ENCODE assay signal across 15 mouse cellular contexts in genomic region chr2:102252651-102253050, GRCm38 (mm10).
A peak's percentile ranks its signal among the peaks of the same experiment; 100 is the strongest.
DNase-seq lines count a peak whose midpoint lies in the region; ATAC-seq and TF ChIP-seq lines count a peak whose summit lies in the region.
"Had no signal": no experiment of that assay in that cellular context is flagged by ENCODE, and none has a peak within 500 bp of the region (broad histone marks: within the 10 kb centered on the region; RNA-seq: fewer than 3 reads in every experiment).

No protein-coding gene starts in this region.

- DNase-seq in forebrain, embryonic 11.5 days (ENCODE audit: low spot score) = no peak
- DNase-seq in forebrain, embryonic 14.5 days (ENCODE audit: low spot score) = no peak
- DNase-seq in layer of hippocampus, adult 2 months (ENCODE audit: low spot score in 2 of 2) = no peak
- no peak for DNase-seq in layer of hippocampus, postnatal 25 days (ENCODE audit: extremely low spot score in 1 of 2, low spot score in 1 of 2)
- peak; percentile 78 for DNase-seq in adipocyte (ENCODE audit: low spot score)
- peak; percentile 22 to 38 for DNase-seq in left cerebral cortex, adult 18-20 months (ENCODE audit: low spot score in 2 of 2)
- no peak for DNase-seq in lung, postnatal 36 days
- DNase-seq in thymus, postnatal 25 days = no peak
- DNase-seq: gastrocnemius, postnatal 14 days had no signal

- H3K27me3 ChIP-seq in forebrain, embryonic 11.5 days (ENCODE audit: control insufficient read depth, insufficient read depth, low read length) = no peaks in the 10 kb centered on the region
- H3K27me3 ChIP-seq in forebrain, embryonic 14.5 days (replicated peaks; ENCODE audit: control insufficient read depth, insufficient read depth, low read length) = no peaks in the 10 kb centered on the region

- H3K36me3 ChIP-seq in forebrain, embryonic 11.5 days (ENCODE audit: control insufficient read depth, insufficient read depth, low read length) = no peaks in the 10 kb centered on the region
- H3K36me3 ChIP-seq in forebrain, embryonic 14.5 days (ENCODE audit: control insufficient read depth, insufficient read depth, low read length) = no peaks in the 10 kb centered on the region
- H3K36me3 ChIP-seq: limb, embryonic 13.5 days; lung, embryonic 15.5 days had no signal

- WGBS in forebrain, embryonic 11.5 days = 84% methylated on average over 4 of the region's 4 CpGs
- WGBS in forebrain, embryonic 14.5 days = 72% methylated on average over 4 of the region's 4 CpGs

- H3K9me3 ChIP-seq in forebrain, embryonic 11.5 days (ENCODE audit: control insufficient read depth, low read length) = no peaks in the 10 kb centered on the region
- no peaks in the 10 kb centered on the region for H3K9me3 ChIP-seq in forebrain, embryonic 14.5 days (replicated peaks; ENCODE audit: control insufficient read depth, low read length)
- H3K9me3 ChIP-seq: limb, embryonic 13.5 days; lung, embryonic 15.5 days had no signal

- no peak overlapping the region for H3K27ac ChIP-seq in forebrain, embryonic 11.5 days (ENCODE audit: low read depth, low read length)
- no peak overlapping the region for H3K27ac ChIP-seq in forebrain, embryonic 14.5 days (ENCODE audit: low read depth, low read length)
- peak overlapping the region; percentile 4; the same call in 1 of the 2 replicates for H3K27ac ChIP-seq in layer of hippocampus, adult 2 months
- H3K27ac ChIP-seq: hindbrain, embryonic 14.5 days; kidney, postnatal 0 days; limb, embryonic 13.5 days; lung, embryonic 15.5 days had no signal

- ATAC-seq in forebrain, embryonic 11.5 days (replicated peaks; ENCODE audit: low FRiP score) = no peak
- no peak for ATAC-seq in forebrain, embryonic 14.5 days
- ATAC-seq: CD4-positive, CD25-positive, alpha-beta regulatory T cell, adult 4 months; midbrain, embryonic 16.5 days had no signal

- no peak overlapping the region for H3K4me3 ChIP-seq in forebrain, embryonic 11.5 days (ENCODE audit: low read depth, low read length)
- H3K4me3 ChIP-seq in forebrain, embryonic 14.5 days (ENCODE audit: low read depth, low read length) = no peak overlapping the region
- H3K4me3 ChIP-seq in layer of hippocampus, adult 2 months = no peak overlapping the region
- H3K4me3 ChIP-seq: limb, embryonic 13.5 days; lung, embryonic 15.5 days had no signal

- H3K4me2 ChIP-seq in forebrain, embryonic 11.5 days (ENCODE audit: low read depth, low read length, severe bottlenecking) = no peak overlapping the region
- no peak overlapping the region for H3K4me2 ChIP-seq in forebrain, embryonic 14.5 days (ENCODE audit: low read length)
- H3K4me2 ChIP-seq: hindbrain, embryonic 14.5 days; limb, embryonic 13.5 days; lung, embryonic 15.5 days had no signal

- H3K9ac ChIP-seq in forebrain, embryonic 11.5 days (ENCODE audit: low read length) = 0 out of 2 replicates have a peak overlapping the region, but pooled peaks have one; percentile 5
- no peak overlapping the region for H3K9ac ChIP-seq in forebrain, embryonic 14.5 days (ENCODE audit: low read length)
- H3K9ac ChIP-seq: hindbrain, embryonic 14.5 days; limb, embryonic 13.5 days; lung, embryonic 15.5 days had no signal

- H3K4me1 ChIP-seq in forebrain, embryonic 11.5 days (replicated peaks; ENCODE audit: control insufficient read depth, insufficient read depth, low read length) = no peaks in the 10 kb centered on the region; the same call in 1 of the 2 replicates
- H3K4me1 ChIP-seq in forebrain, embryonic 14.5 days (ENCODE audit: control insufficient read depth, insufficient read depth, low read length) = peaks cover 2% of the 10 kb centered on the region; the same call in 1 of the 2 replicates
- H3K4me1 ChIP-seq: lung, embryonic 15.5 days had no signal

- TF ChIP-seq CTCF in layer of hippocampus, adult 2 months (conservative IDR thresholded peaks at IDR 0.05) = no peak

Comparison
In these comparisons a context has a peak if more than half of its experiments do, and no peak if none do; other contexts are left out.
1. DNase-seq: peak in adipocyte (single experiment) and left cerebral cortex, adult 18-20 months (2 of 2); none in forebrain, embryonic 11.5 days (single experiment), forebrain, embryonic 14.5 days (single experiment), layer of hippocampus, adult 2 months (0 of 2), layer of hippocampus, postnatal 25 days (0 of 2), lung, postnatal 36 days (single experiment) and thymus, postnatal 25 days (single experiment).